Mouse (Mus musculus) liver, postnatal 0 days (tissue): Measurements from ENCODE around the gene Dnmt3b. TPM values are rescaled to one million over a fixed set of nuclear protein-coding genes. Genes with fewer than 3 reads are reported as not detected.

ENCODE experiments used
- ATAC-seq: fragments of 200-750 bp; cut with Nextera tagmentation; 2 replicates; pipeline ENCODE4 v1.8.0; 2017; ENCODE audit warnings: mild to moderate bottlenecking, moderate library complexity
- DNase-seq: peaks from one replicate; pipeline ENCODE4 v3.0.0-alpha.2; 2016
- H3K27ac ChIP-seq: fragments of 300-500 bp; sonication (generic); 2 replicates; pipeline ENCODE4 v1.5.1; 2014; ENCODE audit warnings: antibody characterized with exemption, moderate library complexity, mild to moderate bottlenecking, low read depth
- H3K27me3 ChIP-seq: fragments of 300-500 bp; sonication (generic); 2 replicates; pipeline ENCODE4 v1.6.1; 2014; ENCODE audit warnings: low read length, control low read depth, mixed read lengths; ENCODE audit not compliant: insufficient read depth
- H3K36me3 ChIP-seq: fragments of 300-500 bp; sonication (generic); replicated peaks from 2 replicates; pipeline ENCODE4 v1.6.1; 2014; ENCODE audit warnings: mild to moderate bottlenecking, control low read depth, low read length, moderate library complexity, mixed read lengths; ENCODE audit not compliant: insufficient read depth
- H3K4me1 ChIP-seq: fragments of 300-500 bp; sonication (generic); 2 replicates; pipeline ENCODE4 v1.6.1; 2014; ENCODE audit warnings: antibody characterized with exemption, mild to moderate bottlenecking, control low read depth; ENCODE audit not compliant: insufficient read depth
- H3K4me2 ChIP-seq: fragments of 300-500 bp; sonication (generic); 2 replicates; pipeline ENCODE4 v1.6.1; 2014; ENCODE audit warnings: low read depth, mild to moderate bottlenecking, low read length, moderate library complexity, mixed read lengths
- H3K4me3 ChIP-seq: fragments of 300-500 bp; sonication (generic); 2 replicates; pipeline ENCODE4 v1.5.1; 2014; ENCODE audit warnings: low read depth, low read length
- H3K9ac ChIP-seq: fragments of 300-500 bp; sonication (generic); replicated peaks from 2 replicates; pipeline ENCODE4 v1.6.1; 2014; ENCODE audit warnings: mild to moderate bottlenecking, moderate library complexity
- H3K9me3 ChIP-seq: fragments of 300-500 bp; sonication (generic); 2 replicates; pipeline ENCODE4 v1.6.1; 2016; ENCODE audit warnings: mild to moderate bottlenecking, control low read depth, low read length, mixed read lengths
- CTCF ChIP-seq: sonication (generic); IDR thresholded peaks from 2 replicates; pipeline ENCODE4 v1.5.1; 2016; ENCODE audit warnings: antibody characterized with exemption, low read depth
- EP300 ChIP-seq: IDR thresholded peaks from 2 replicates; pipeline ENCODE4 v1.6.1; 2016; ENCODE audit warnings: antibody characterized with exemption, low read depth, mild to moderate bottlenecking
- WGBS: fragments of 180-500 bp; shearing (Covaris S2); extraction: QIAGEN DNeasy Blood & Tissue Kit; methylation state at CpG from one replicate; pipeline ENCODE4 v1.1.7; 2014; ENCODE audit not compliant: insufficient replicate concordance; 5-methylcytosine and 5-hydroxymethylcytosine counted together
- polyA plus RNA-seq: library from polyadenylated mRNA; unstranded; fragments of >200 nt; fragmentation: Nextera tagmentation; extraction: Ambion mirVana; gene quantifications from 2 replicates; pipeline ENCODE4 v1.2.1, GENCODE M21; 2015

The Dnmt3b gene
- polyA plus RNA-seq, 1 experiment from 2014 or later, result 5.3 TPM

DNA sequence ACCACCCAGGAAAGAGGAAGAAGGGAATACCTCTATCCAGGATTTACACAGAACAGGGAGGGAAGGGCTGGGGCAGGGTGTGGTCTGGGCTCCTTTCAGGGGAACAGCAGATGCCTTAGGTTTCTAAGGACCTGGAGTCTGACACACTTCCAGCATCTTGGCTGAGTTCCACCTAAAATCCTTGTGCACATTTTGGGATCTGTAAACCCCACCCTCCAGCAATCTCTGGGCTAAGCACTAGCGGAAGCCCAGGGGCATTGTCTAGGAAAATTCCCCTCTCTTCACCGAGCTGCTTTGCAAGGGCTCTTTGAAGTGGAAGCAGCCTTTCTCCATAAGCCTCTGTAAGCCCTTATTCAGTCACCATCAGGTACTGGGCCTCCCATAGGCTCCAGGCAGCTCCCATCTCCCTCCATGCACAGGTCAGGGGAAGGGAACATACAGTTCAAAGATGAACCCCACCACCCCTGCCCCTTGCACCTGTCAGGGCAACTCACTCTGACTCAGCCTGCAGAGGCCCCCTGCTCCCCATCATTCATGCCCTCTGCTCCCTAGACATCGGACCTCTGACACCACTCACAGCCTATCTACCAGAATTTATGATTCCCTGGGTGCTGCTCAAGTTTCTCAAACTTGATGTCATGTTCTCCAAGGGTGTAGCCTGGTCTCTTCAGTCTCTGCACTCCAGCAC is 36.5 kb upstream of the Dnmt3b start:
- TF ChIP-seq CTCF (no peak), EP300 (no peak)
- Histone ChIP-seq H3K27ac (no peak overlapping the region), H3K4me2 (no peak overlapping the region), H3K27me3 (no peaks in the 10 kb centered on the region), H3K9me3 (no peaks in the 10 kb centered on the region), H3K9ac (no peak overlapping the region), H3K4me3 (no peak overlapping the region), H3K36me3 (0 out of 2 replicates have a peak, but pooled peaks cover 5% of the 10 kb centered on the region), H3K4me1 (peaks cover 31% of the 10 kb centered on the region)
- DNase-seq (no peak), ATAC-seq (no peak)
- 62% methylated on average over 3 of the region's 3 CpGs for WGBS

DNA sequence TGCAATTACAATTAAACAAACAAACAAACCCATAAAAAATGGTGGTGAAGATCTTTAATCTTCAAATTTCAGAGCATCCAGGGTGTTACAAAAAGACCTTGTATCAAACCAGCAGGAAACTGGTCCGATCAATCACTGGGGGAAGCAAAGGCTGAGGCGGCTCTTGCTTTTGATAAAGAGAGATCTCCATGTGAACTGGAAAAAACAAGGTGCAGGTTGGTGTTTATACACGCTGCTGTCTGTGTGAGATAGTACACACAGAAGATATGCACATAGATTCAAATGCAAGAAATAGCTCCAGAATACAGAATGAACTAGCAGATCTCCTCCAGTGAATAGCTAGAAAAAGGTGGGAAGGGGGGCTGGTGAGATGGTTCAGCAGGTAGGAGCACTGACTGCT is 32.4 kb upstream of the Dnmt3b start:
- Histone ChIP-seq H3K9ac (no peak overlapping the region), H3K27ac (no peak overlapping the region), H3K4me2 (no peak overlapping the region), H3K27me3 (no peaks in the 10 kb centered on the region), H3K4me1 (no peaks in the 10 kb centered on the region), H3K9me3 (no peaks in the 10 kb centered on the region), H3K36me3 (peaks cover 42% of the 10 kb centered on the region), H3K4me3 (no peak overlapping the region)
- no peak for TF ChIP-seq EP300
- no peak for TF ChIP-seq CTCF
- 60% methylated on average over 3 of the region's 3 CpGs for WGBS
- ATAC-seq, result no peak
- no peak for DNase-seq

GRCm38 (mm10) chr2:153618439-153618838 is 30.8 kb upstream of the Dnmt3b start:
- no peak overlapping the region for H3K4me2 ChIP-seq
- no peak for TF ChIP-seq CTCF
- H3K4me1 ChIP-seq, result no peaks in the 10 kb centered on the region
- 60% methylated on average over 6 of the region's 6 CpGs for WGBS
- no peaks in the 10 kb centered on the region for H3K27me3 ChIP-seq
- no peak for ATAC-seq
- H3K4me3 ChIP-seq, result no peak overlapping the region
- no peak for DNase-seq
- H3K9ac ChIP-seq, result no peak overlapping the region
- peaks cover 51% of the 10 kb centered on the region for H3K36me3 ChIP-seq
- no peak overlapping the region for H3K27ac ChIP-seq
- H3K9me3 ChIP-seq, result no peaks in the 10 kb centered on the region

GRCm38 (mm10) chr2:153618889-153619288 is 30.4 kb upstream of the Dnmt3b start:
- Histone ChIP-seq H3K9me3 (no peaks in the 10 kb centered on the region), H3K4me1 (no peaks in the 10 kb centered on the region), H3K4me2 (no peak overlapping the region), H3K27me3 (no peaks in the 10 kb centered on the region), H3K36me3 (peaks cover 51% of the 10 kb centered on the region), H3K9ac (no peak overlapping the region), H3K4me3 (no peak overlapping the region), H3K27ac (no peak overlapping the region)
- DNase-seq (no peak), ATAC-seq (no peak)
- no peak for TF ChIP-seq EP300
- TF ChIP-seq CTCF, result no peak
- 41% methylated on average over 10 of the region's 10 CpGs for WGBS

- H3K36me3 ChIP-seq, result peaks cover 58% of the 10 kb centered on the region
- no peak for DNase-seq
- no peak overlapping the region for H3K4me3 ChIP-seq
- no peaks in the 10 kb centered on the region for H3K9me3 ChIP-seq
- TF ChIP-seq EP300 (no peak), CTCF (no peak)
- no peaks in the 10 kb centered on the region for H3K4me1 ChIP-seq
- 87% methylated on average over 10 of the region's 10 CpGs for WGBS
- H3K27me3 ChIP-seq, result no peaks in the 10 kb centered on the region
- no peak overlapping the region for H3K27ac ChIP-seq
- no peak overlapping the region for H3K4me2 ChIP-seq
- H3K9ac ChIP-seq, result no peak overlapping the region
- ATAC-seq, result no peak
Measured at GRCm38 (mm10) chr2:153622449-153622848, 26.8 kb upstream of the Dnmt3b start.

DNA sequence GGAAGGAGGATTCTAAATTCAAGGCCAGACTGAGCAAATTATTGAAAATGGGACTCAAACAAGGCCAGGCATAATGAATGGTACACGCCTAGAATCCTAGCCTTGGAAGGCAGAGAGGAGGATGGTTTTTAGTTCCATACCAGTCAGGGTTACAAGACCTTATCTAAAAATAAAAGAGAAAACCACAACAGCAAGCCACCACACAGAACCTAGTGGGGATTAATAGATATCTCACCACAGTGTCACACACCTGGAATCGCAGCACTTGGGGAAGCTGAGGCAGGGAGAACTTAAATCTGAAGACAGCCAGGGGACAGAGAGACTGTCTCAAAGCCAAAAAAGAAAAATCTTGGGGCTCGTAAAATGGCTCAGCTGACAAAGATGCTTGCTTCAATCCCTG is 18.3 kb upstream of the Dnmt3b start:
- ATAC-seq, result no peak
- 40% methylated on average over 3 of the region's 3 CpGs for WGBS
- H3K4me1 ChIP-seq, result peaks cover 19% of the 10 kb centered on the region; the same call in 1 of the 2 replicates
- H3K4me2 ChIP-seq, result no peak overlapping the region
- H3K9me3 ChIP-seq, result no peaks in the 10 kb centered on the region
- no peaks in the 10 kb centered on the region for H3K27me3 ChIP-seq
- no peak overlapping the region for H3K9ac ChIP-seq
- TF ChIP-seq CTCF (no peak), EP300 (no peak)
- H3K36me3 ChIP-seq, result peaks cover 17% of the 10 kb centered on the region
- no peak for DNase-seq
- no peak overlapping the region for H3K27ac ChIP-seq
- no peak overlapping the region for H3K4me3 ChIP-seq
